Mouse (Mus musculus) hindbrain, embryonic 10.5 days (tissue): ENCODE results near the gene Fcgr2b. TPM values are rescaled to one million over a fixed set of nuclear protein-coding genes. Genes with fewer than 3 reads are reported as not detected.

Experiments used
- polyA plus RNA-seq: library from polyadenylated mRNA; unstranded; fragments of >200 nt; fragmentation: Nextera tagmentation; extraction: Ambion mirVana; gene quantifications from 2 replicates; pipeline ENCODE4 v1.2.1, GENCODE M21; 2016

Fcgr2b gene
- polyA plus RNA-seq, 1 experiment from 2014 or later: 0.26 TPM

Other genes starting within 250 kb of the Fcgr2b start
- gene Atf6, start 108.8 kb downstream of the Fcgr2b start, polyA plus RNA-seq: 7.7 and 8.0 TPM in 2 replicates
- gene Gm26620, start 91.5 kb downstream of the Fcgr2b start, polyA plus RNA-seq: 0.41 TPM in 1 of 2 replicates, not detected in the other
- 28.4 and 34.0 TPM in 2 replicates for gene Dusp12, start 91.0 kb downstream of the Fcgr2b start, polyA plus RNA-seq
- gene Fcrlb, start 63.6 kb downstream of the Fcgr2b start, polyA plus RNA-seq: not detected in 2 replicates
- gene Fcrla, start 49.0 kb downstream of the Fcgr2b start, polyA plus RNA-seq: not detected in 2 replicates
- gene Fcgr4, start 42.4 kb upstream of the Fcgr2b start, polyA plus RNA-seq: 0.30 and 0.64 TPM in 2 replicates
- gene Fcgr3, start 88.4 kb upstream of the Fcgr2b start, polyA plus RNA-seq: 4.7 and 7.6 TPM in 2 replicates
- gene Cfap126, start 137.4 kb upstream of the Fcgr2b start, polyA plus RNA-seq: 5.4 and 13.0 TPM in 2 replicates
- gene Sdhc, start 174.1 kb upstream of the Fcgr2b start, polyA plus RNA-seq: 295 and 301 TPM in 2 replicates
- gene Mpz, start 174.2 kb upstream of the Fcgr2b start, polyA plus RNA-seq: 1.3 and 1.6 TPM in 2 replicates
- gene Pcp4l1, start 219.7 kb upstream of the Fcgr2b start, polyA plus RNA-seq: 19.9 and 32.8 TPM in 2 replicates
- gene Nr1i3, start 237.4 kb upstream of the Fcgr2b start, polyA plus RNA-seq: 0.21 and 0.27 TPM in 2 replicates
- 33.1 and 36.2 TPM in 2 replicates for gene Tomm40l, start 246.0 kb upstream of the Fcgr2b start, polyA plus RNA-seq
- 3.4 and 4.7 TPM in 2 replicates for gene Apoa2, start 248.5 kb upstream of the Fcgr2b start, polyA plus RNA-seq